Mouse (Mus musculus): Measurements from ENCODE around the gene Shq1. TPM values are rescaled to one million over a fixed set of nuclear protein-coding genes. Genes with fewer than 3 reads are reported as not detected.

Shq1 gene
- polyA plus RNA-seq, 1 experiment = 2.7 TPM

- Histone ChIP-seq H3K4me1 (ENCODE audit: control insufficient read depth, insufficient read depth, low read length) (no peaks in the 10 kb centered on the region), H3K27ac (ENCODE audit: insufficient read depth, low read depth, low read length) (no peak overlapping the region), H3K4me3 (ENCODE audit: insufficient read depth, low read length) (peak overlapping the region; percentile 59)
- TF ChIP-seq POLR2A (IDR thresholded peaks at IDR 0.05; ENCODE audit: borderline replicate concordance, low read depth, low read length) (no peak), CTCF (IDR thresholded peaks at IDR 0.05; ENCODE audit: low read depth, low read length) (no peak)
Observed at GRCm38 (mm10) chr6:100562719-100563551, 108.0 kb downstream of the Shq1 start.

- TF ChIP-seq POLR2A (IDR thresholded peaks at IDR 0.05; ENCODE audit: borderline replicate concordance, low read depth, low read length) (no peak), CTCF (IDR thresholded peaks at IDR 0.05; ENCODE audit: low read depth, low read length) (no peak)
- no peak overlapping the region for H3K27ac ChIP-seq (ENCODE audit: insufficient read depth, low read depth, low read length)
- H3K4me1 ChIP-seq (ENCODE audit: control insufficient read depth, insufficient read depth, low read length) = no peaks in the 10 kb centered on the region
- no peak overlapping the region for H3K4me3 ChIP-seq (ENCODE audit: insufficient read depth, low read length)
Observed at GRCm38 (mm10) chr6:100558057-100558456, 112.9 kb downstream of the Shq1 start.

- TF ChIP-seq POLR2A (IDR thresholded peaks at IDR 0.05; ENCODE audit: borderline replicate concordance, low read depth, low read length) (no peak), CTCF (IDR thresholded peaks at IDR 0.05; ENCODE audit: low read depth, low read length) (no peak)
- Histone ChIP-seq H3K27ac (ENCODE audit: insufficient read depth, low read depth, low read length) (no peak overlapping the region), H3K4me1 (ENCODE audit: control insufficient read depth, insufficient read depth, low read length) (no peaks in the 10 kb centered on the region), H3K4me3 (ENCODE audit: insufficient read depth, low read length) (no peak overlapping the region)
Observed at GRCm38 (mm10) chr6:100542154-100542997, 128.6 kb downstream of the Shq1 start.

- no peaks in the 10 kb centered on the region for H3K4me1 ChIP-seq (ENCODE audit: control insufficient read depth, insufficient read depth, low read length)
- H3K4me3 ChIP-seq (ENCODE audit: insufficient read depth, low read length) = no peak overlapping the region
- TF ChIP-seq POLR2A (IDR thresholded peaks at IDR 0.05; ENCODE audit: borderline replicate concordance, low read depth, low read length) = no peak
- TF ChIP-seq CTCF (IDR thresholded peaks at IDR 0.05; ENCODE audit: low read depth, low read length) = peak; percentile 86
- H3K27ac ChIP-seq (ENCODE audit: insufficient read depth, low read depth, low read length) = no peak overlapping the region
Observed at GRCm38 (mm10) chr6:100539698-100540097, 131.3 kb downstream of the Shq1 start.

GRCm38 (mm10) chr6:100538570-100538969 lies 132.4 kb downstream of the Shq1 start:
- TF ChIP-seq POLR2A (IDR thresholded peaks at IDR 0.05; ENCODE audit: borderline replicate concordance, low read depth, low read length) = no peak
- no peak for TF ChIP-seq CTCF (IDR thresholded peaks at IDR 0.05; ENCODE audit: low read depth, low read length)
- Histone ChIP-seq H3K4me3 (ENCODE audit: insufficient read depth, low read length) (no peak overlapping the region), H3K4me1 (ENCODE audit: control insufficient read depth, insufficient read depth, low read length) (no peaks in the 10 kb centered on the region), H3K27ac (ENCODE audit: insufficient read depth, low read depth, low read length) (no peak overlapping the region)

GRCm38 (mm10) chr6:100537987-100538386 lies 133.0 kb downstream of the Shq1 start:
- no peak overlapping the region for H3K4me3 ChIP-seq (ENCODE audit: insufficient read depth, low read length)
- no peaks in the 10 kb centered on the region for H3K4me1 ChIP-seq (ENCODE audit: control insufficient read depth, insufficient read depth, low read length)
- TF ChIP-seq POLR2A (IDR thresholded peaks at IDR 0.05; ENCODE audit: borderline replicate concordance, low read depth, low read length) (no peak), CTCF (IDR thresholded peaks at IDR 0.05; ENCODE audit: low read depth, low read length) (no peak)
- H3K27ac ChIP-seq (ENCODE audit: insufficient read depth, low read depth, low read length) = no peak overlapping the region

GRCm38 (mm10) chr6:100537042-100537441 lies 133.9 kb downstream of the Shq1 start:
- Histone ChIP-seq H3K4me1 (ENCODE audit: control insufficient read depth, insufficient read depth, low read length) (no peaks in the 10 kb centered on the region), H3K4me3 (ENCODE audit: insufficient read depth, low read length) (no peak overlapping the region), H3K27ac (ENCODE audit: insufficient read depth, low read depth, low read length) (no peak overlapping the region)
- TF ChIP-seq POLR2A (IDR thresholded peaks at IDR 0.05; ENCODE audit: borderline replicate concordance, low read depth, low read length) (no peak), CTCF (IDR thresholded peaks at IDR 0.05; ENCODE audit: low read depth, low read length) (no peak)

GRCm38 (mm10) chr6:100533364-100533763 lies 137.6 kb downstream of the Shq1 start:
- TF ChIP-seq CTCF (IDR thresholded peaks at IDR 0.05; ENCODE audit: low read depth, low read length) = no peak
- no peak for TF ChIP-seq POLR2A (IDR thresholded peaks at IDR 0.05; ENCODE audit: borderline replicate concordance, low read depth, low read length)
- 0 out of 2 replicates have a peak, but pooled peaks cover 3% of the 10 kb centered on the region for H3K4me1 ChIP-seq (ENCODE audit: control insufficient read depth, insufficient read depth, low read length)
- no peak overlapping the region for H3K27ac ChIP-seq (ENCODE audit: insufficient read depth, low read depth, low read length)
- no peak overlapping the region for H3K4me3 ChIP-seq (ENCODE audit: insufficient read depth, low read length)

GRCm38 (mm10) chr6:100532326-100532725 lies 138.6 kb downstream of the Shq1 start:
- no peak overlapping the region for H3K27ac ChIP-seq (ENCODE audit: insufficient read depth, low read depth, low read length)
- H3K4me3 ChIP-seq (ENCODE audit: insufficient read depth, low read length) = no peak overlapping the region
- 0 out of 2 replicates have a peak, but pooled peaks cover 3% of the 10 kb centered on the region for H3K4me1 ChIP-seq (ENCODE audit: control insufficient read depth, insufficient read depth, low read length)
- TF ChIP-seq POLR2A (IDR thresholded peaks at IDR 0.05; ENCODE audit: borderline replicate concordance, low read depth, low read length) (no peak), CTCF (IDR thresholded peaks at IDR 0.05; ENCODE audit: low read depth, low read length) (no peak)
